Mouse (Mus musculus) embryo, embryonic 9.5 days (tissue): Measurements from ENCODE around the gene Ttc14.

ENCODE experiments used
- DNase-seq: peaks from one replicate; pipeline ENCODE4 v3.0.0-alpha.2; 2017; ENCODE audit errors: extremely low spot score

Gene Ttc14

GRCm38 (mm10) chr3:33799617-33800512 is at the start of gene Ttc14:
Ttc14 (plus strand) TSS chr3:33799832.
- DNase-seq, result peak; percentile 97

DNA sequence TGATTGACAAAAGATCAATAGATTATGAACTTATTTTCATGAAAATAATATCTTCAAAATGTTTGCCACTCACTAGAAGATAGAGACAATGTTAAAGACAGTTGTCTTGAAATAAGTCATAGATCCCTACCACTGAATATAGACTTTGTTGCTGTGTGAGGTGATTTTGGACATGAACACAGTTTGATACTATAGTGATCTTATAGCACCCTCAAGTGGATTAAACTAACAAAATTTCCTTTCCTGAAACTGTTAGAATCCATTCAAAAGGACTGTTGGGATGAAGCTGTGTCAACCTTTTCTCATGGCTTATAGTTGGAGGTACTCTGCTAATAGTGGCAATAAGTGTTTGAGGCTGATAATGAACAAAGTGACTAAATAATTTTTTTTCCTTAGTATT is 8.7 kb upstream of the Ttc14 start:
- DNase-seq, result no peak

DNA sequence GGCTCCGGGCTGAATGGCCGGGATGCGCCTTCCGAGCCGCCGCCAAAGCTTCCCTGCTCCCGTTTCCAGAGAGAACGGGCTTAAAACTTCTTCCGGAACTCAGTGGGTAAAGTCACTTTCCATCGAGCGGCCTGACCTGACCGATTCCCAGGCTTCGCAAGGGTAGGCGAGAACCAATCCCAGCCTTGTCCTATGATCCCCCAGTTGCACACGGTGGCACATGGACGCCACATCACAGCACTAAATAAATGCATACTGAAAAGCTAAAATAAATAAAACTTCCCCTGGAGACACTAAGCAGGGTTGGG is 835 bp downstream of the Ttc14 start:
- no peak for DNase-seq

DNA sequence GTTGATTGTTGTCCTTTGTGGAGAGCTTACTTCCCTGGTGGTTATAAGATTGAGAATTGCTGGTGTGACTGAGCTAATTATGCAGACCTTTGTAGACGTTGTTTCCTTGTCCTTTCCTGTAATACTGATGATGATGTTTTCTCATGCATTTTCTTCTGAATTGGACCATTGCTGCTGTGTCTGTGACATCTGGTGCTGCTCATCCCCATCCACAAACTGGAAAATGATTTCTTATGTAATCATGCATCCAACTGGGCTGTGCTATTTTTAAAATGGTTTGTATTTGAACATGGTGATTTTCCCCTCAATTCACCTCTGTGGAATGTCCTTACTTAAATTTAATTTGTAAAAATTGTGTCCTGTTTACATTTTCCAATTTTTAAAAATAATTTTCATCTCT is 7.5 kb downstream of the Ttc14 start:
- no peak for DNase-seq

GRCm38 (mm10) chr3:33824135-33824946 is 24.7 kb downstream of the Ttc14 start:
- DNase-seq, result peak; percentile 29

- no peak for DNase-seq
Observed at GRCm38 (mm10) chr3:33832351-33832750, 32.7 kb downstream of the Ttc14 start.

DNA sequence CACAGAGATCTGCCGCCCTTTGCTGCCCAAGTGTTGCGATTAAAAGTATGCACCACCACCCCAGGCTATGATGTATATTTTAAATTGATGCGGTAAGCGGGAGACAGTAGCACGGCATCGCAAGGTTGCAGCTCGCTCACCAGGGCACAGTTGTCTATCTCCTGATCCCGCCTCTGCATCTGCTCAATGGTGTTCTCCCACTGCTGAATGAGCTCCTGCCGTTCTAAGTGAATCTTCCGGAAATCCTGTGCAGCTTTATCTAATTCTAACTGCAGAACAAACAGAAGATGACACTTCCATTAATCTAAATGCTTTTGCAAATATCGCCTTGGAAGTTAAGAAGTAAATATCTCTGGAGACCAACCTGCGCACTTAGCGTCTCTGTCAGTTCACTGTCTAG is 36.9 kb downstream of the Ttc14 start:
- DNase-seq, result no peak

DNA sequence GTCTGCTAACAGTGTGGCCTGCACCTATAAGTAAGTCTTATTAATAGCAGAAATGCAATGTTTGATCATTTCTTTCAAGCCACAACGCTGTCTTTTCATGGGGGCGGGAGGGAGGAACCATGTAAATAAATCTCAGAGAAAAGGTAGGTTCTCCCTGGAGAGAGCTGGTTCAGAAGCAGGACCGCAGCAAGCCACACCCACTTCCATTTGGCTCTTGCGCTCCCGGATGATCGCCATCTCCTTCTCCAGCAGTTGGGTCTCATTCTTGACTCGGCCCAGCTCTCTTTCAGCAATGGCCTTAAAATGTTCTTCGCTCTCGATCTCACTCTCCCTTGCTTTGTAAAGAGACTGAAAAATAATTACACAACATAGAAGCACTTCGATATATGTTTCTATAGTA is 39.2 kb downstream of the Ttc14 start:
- no peak for DNase-seq

- DNase-seq, result peak; percentile 80
Observed at GRCm38 (mm10) chr3:33843801-33844632, 44.4 kb downstream of the Ttc14 start, which contains the start of gene Ccdc39. Ccdc39 (minus strand) TSS chr3:33844310.

DNA sequence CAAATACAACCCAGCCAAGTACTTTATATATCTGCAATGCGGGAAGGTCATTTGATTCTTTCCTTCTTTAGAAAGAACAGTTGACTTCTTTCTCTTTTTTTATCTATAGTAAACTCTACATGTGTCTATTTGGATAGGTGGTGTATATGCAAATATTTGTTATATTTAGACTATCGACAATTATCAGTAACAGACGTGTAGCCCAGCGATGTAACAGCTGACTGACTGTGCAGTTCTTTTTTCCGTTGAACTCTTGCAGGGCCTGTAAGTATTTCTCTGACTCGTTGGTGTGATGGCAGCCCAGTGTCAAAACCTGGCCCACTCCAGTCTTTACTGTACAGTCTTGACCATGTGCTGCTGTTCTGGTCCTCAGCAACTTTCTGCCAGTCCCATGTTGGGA is 47.0 kb downstream of the Ttc14 start:
- no peak for DNase-seq

- no peak for DNase-seq
Observed at GRCm38 (mm10) chr3:33850856-33851255, 51.2 kb downstream of the Ttc14 start.

GRCm38 (mm10) chr3:33853062-33853461 is 53.4 kb downstream of the Ttc14 start:
- DNase-seq, result no peak

DNA sequence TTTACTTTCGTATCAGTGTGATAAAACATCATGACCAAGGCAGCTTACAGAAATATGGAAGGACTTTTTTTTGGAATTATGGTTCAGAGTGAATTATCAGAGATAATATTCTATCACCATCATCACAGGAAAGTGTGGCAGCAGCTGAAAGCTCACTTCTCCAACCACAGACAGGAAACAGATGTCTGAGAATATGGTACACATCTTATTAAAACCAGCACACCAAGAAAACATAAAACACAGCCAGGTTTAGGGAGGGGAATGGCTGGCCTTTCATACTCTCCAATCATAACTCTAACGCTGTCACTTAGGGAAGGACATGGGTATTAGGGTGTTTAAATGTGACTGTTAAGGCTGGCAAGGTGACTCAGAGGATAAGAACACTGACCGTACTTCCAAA is 59.3 kb downstream of the Ttc14 start:
- DNase-seq, result no peak

- DNase-seq, result no peak
Observed at GRCm38 (mm10) chr3:33864000-33864540, 64.4 kb downstream of the Ttc14 start.
